Mouse (Mus musculus): Measurements from ENCODE around the gene Gm43191. TPM values are rescaled to one million over a fixed set of nuclear protein-coding genes. Genes with fewer than 3 reads are reported as not detected.
"Not testable (repeated sequence)": the region's sequence is repeated elsewhere in the genome, so short reads cannot be mapped to it uniquely, and the experiment has no call there.

The Gm43191 gene
- total RNA-seq, 2 experiments from 2014 or later, result 0.86 to 1.3 TPM

GRCm38 (mm10) chr3:116664281-116664680 is 16.8 kb downstream of the Gm43191 start:
- intact Hi-C loops (cut with DNase I), result loop anchor here (10.0 kb wide), 2 partner anchors 159 to 239 kb away; partner anchors contain the start of genes Cdc14a and Rtca
- not testable (repeated sequence) for DNase-seq (ENCODE audit: low spot score)

GRCm38 (mm10) chr3:116662463-116662863 is 18.6 kb downstream of the Gm43191 start, which contains the start of gene Mfsd14a:
TSS of gene Mfsd14a (minus strand) at chr3:116662677.
- intact Hi-C loops (cut with DNase I), result loop anchor here (1.0 to 10.0 kb wide), 4 partner anchors 50 to 238 kb away; partner anchors contain the start of genes Cdc14a, Rtca, Sass6 and Slc35a3
- peak; percentile 98 for DNase-seq (ENCODE audit: low spot score)

- intact Hi-C loops (cut with DNase I), result loop anchor here (1.0 to 10.0 kb wide), 5 partner anchors 21 to 237 kb away; partner anchors contain the start of genes Cdc14a, Rtca, Sass6 and Slc35a3
- DNase-seq (ENCODE audit: low spot score), result peak; percentile 12
These were observed 19.1 kb downstream of the Gm43191 start for GRCm38 (mm10) chr3:116661870-116662414.

- no peak for DNase-seq (ENCODE audit: low spot score)
- intact Hi-C loops (cut with DNase I), result loop anchor here (2.0 to 10.0 kb wide), 3 partner anchors 21 to 237 kb away; partner anchors contain the start of genes Cdc14a and Rtca
These were observed 19.7 kb downstream of the Gm43191 start for GRCm38 (mm10) chr3:116661288-116661869.

GRCm38 (mm10) chr3:116659856-116660430 is 21.1 kb downstream of the Gm43191 start:
- DNase-seq (ENCODE audit: low spot score), result no peak
- intact Hi-C loops (cut with DNase I), result loop anchor here (2.0 to 10.0 kb wide), 3 partner anchors 19 to 235 kb away; partner anchors contain the start of genes Cdc14a and Rtca

- DNase-seq (ENCODE audit: low spot score), result no peak
- intact Hi-C loops (cut with DNase I), result no loop called here
These were observed 22.0 kb downstream of the Gm43191 start for GRCm38 (mm10) chr3:116658928-116659565.

- DNase-seq (ENCODE audit: low spot score), result no peak
- intact Hi-C loops (cut with DNase I), result no loop called here
These were observed 24.7 kb downstream of the Gm43191 start for GRCm38 (mm10) chr3:116656184-116656965.

- intact Hi-C loops (cut with DNase I); DNase-seq (ENCODE audit: low spot score): not testable (repeated sequence)
These were observed 27.0 kb downstream of the Gm43191 start for GRCm38 (mm10) chr3:116654051-116654450.

- intact Hi-C loops (cut with DNase I), result no loop called here
- DNase-seq (ENCODE audit: low spot score), result no peak
These were observed 27.6 kb downstream of the Gm43191 start for GRCm38 (mm10) chr3:116653278-116653945.

- intact Hi-C loops (cut with DNase I), result no loop called here
- no peak for DNase-seq (ENCODE audit: low spot score)
These were observed 29.0 kb downstream of the Gm43191 start for GRCm38 (mm10) chr3:116652033-116652446.

GRCm38 (mm10) chr3:116650698-116651097 is 30.4 kb downstream of the Gm43191 start:
- intact Hi-C loops (cut with DNase I), result no loop called here
- DNase-seq (ENCODE audit: low spot score), result no peak

GRCm38 (mm10) chr3:116648805-116649204 is 32.3 kb downstream of the Gm43191 start:
- intact Hi-C loops (cut with DNase I), result no loop called here

GRCm38 (mm10) chr3:116646387-116646786 is 34.7 kb downstream of the Gm43191 start:
- no peak for DNase-seq (ENCODE audit: low spot score)
- intact Hi-C loops (cut with DNase I), result no loop called here

More at GRCm38 (mm10) chr3:116648805-116649204, 32.3 kb downstream of the Gm43191 start:
- no peak for DNase-seq (ENCODE audit: low spot score)

GRCm38 (mm10) chr3:116642373-116642772 is 38.7 kb downstream of the Gm43191 start:
- intact Hi-C loops (cut with DNase I), result no loop called here
- no peak for DNase-seq (ENCODE audit: low spot score)

GRCm38 (mm10) chr3:116641811-116642371 is 39.2 kb downstream of the Gm43191 start:
- intact Hi-C loops (cut with DNase I), result loop anchor here (2.0 kb wide), 1 partner anchor 19 kb away; no protein-coding TSS in a partner anchor

GRCm38 (mm10) chr3:116640024-116640423 is 41.0 kb downstream of the Gm43191 start:
- intact Hi-C loops (cut with DNase I), result loop anchor here (2.0 kb wide), 1 partner anchor 21 kb away; no protein-coding TSS in a partner anchor
- no peak for DNase-seq (ENCODE audit: low spot score)

More at GRCm38 (mm10) chr3:116641811-116642371, 39.2 kb downstream of the Gm43191 start:
- DNase-seq (ENCODE audit: low spot score), result no peak

- no peak for DNase-seq (ENCODE audit: low spot score)
- intact Hi-C loops (cut with DNase I), result no loop called here
These were observed 42.5 kb downstream of the Gm43191 start for GRCm38 (mm10) chr3:116638572-116638971.

- DNase-seq (ENCODE audit: low spot score), result no peak
These were observed 43.2 kb downstream of the Gm43191 start for GRCm38 (mm10) chr3:116637693-116638476.

More at GRCm38 (mm10) chr3:116637693-116638476, 43.2 kb downstream of the Gm43191 start:
- intact Hi-C loops (cut with DNase I), result no loop called here
